Mouse (Mus musculus) adrenal gland, adult 18-20 months (tissue): ENCODE measurements around the gene Ccdc194. TPM values are rescaled to one million over a fixed set of nuclear protein-coding genes. Genes with fewer than 3 reads are reported as not detected.

Source experiments
- DNase-seq, 2 experiments: peaks; one replicate each; pipeline ENCODE4 v3.0.0; 2021 to 2022; ENCODE audit warnings: low spot score in 2 of 2
- long read RNA-seq, 2 experiments: library from polyadenylated mRNA; stranded (forward); transcript quantifications; one replicate each; pipeline ENCODE4 v2.0.0; 2021
- total RNA-seq, 2 experiments: library from RNA; stranded (reverse); gene quantifications; 1 replicate in 1 of 2; 2 replicates in 1 of 2; pipeline ENCODE4 v1.2.3; 2021

Ccdc194 gene
- total RNA-seq: not detected
- long read RNA-seq, experiment 1: 0 reads
- long read RNA-seq, experiment 2: 0 reads

GRCm38 (mm10) chr8:71525226-71526050 lies at the start of gene Ccdc194:
Gene Ccdc194, minus strand, starts transcription at chr8:71525711.
- no peak for DNase-seq

GRCm38 (mm10) chr8:71575020-71575419 lies 49.5 kb upstream of the Ccdc194 start:
- DNase-seq: no peak

GRCm38 (mm10) chr8:71574426-71574825 lies 48.9 kb upstream of the Ccdc194 start:
- no peak for DNase-seq

GRCm38 (mm10) chr8:71572847-71573633 lies 47.5 kb upstream of the Ccdc194 start:
- peak in 1 of 2 experiments; percentile 55 for DNase-seq

- DNase-seq: no peak
Observed at GRCm38 (mm10) chr8:71572077-71572476, 46.6 kb upstream of the Ccdc194 start.

- peak; percentile 84 to 85 for DNase-seq
Observed at GRCm38 (mm10) chr8:71570291-71570954, 44.9 kb upstream of the Ccdc194 start.

GRCm38 (mm10) chr8:71569366-71570290 lies 44.1 kb upstream of the Ccdc194 start:
- DNase-seq: peak; percentile 74 to 81

- DNase-seq: peak in 1 of 2 experiments; percentile 50
Observed at GRCm38 (mm10) chr8:71568941-71569340, 43.4 kb upstream of the Ccdc194 start.

GRCm38 (mm10) chr8:71568387-71568937 lies 43.0 kb upstream of the Ccdc194 start, which contains the start of gene Slc27a1:
Gene Slc27a1, plus strand, starts transcription at chr8:71568882.
- DNase-seq: peak; percentile 66 to 69

- DNase-seq: no peak
Observed at GRCm38 (mm10) chr8:71567587-71567986, 42.1 kb upstream of the Ccdc194 start.

- no peak for DNase-seq
Observed at GRCm38 (mm10) chr8:71566501-71566900, 41.0 kb upstream of the Ccdc194 start, which contains the start of gene Nxnl1. Gene Nxnl1, minus strand, starts transcription at chr8:71566601.

- no peak for DNase-seq
Observed at GRCm38 (mm10) chr8:71563992-71564391, 38.5 kb upstream of the Ccdc194 start.

GRCm38 (mm10) chr8:71562751-71563150 lies 37.2 kb upstream of the Ccdc194 start:
- peak; percentile 88 to 91 for DNase-seq

- DNase-seq: peak; percentile 54 to 57
Observed at GRCm38 (mm10) chr8:71561401-71561800, 35.9 kb upstream of the Ccdc194 start.

GRCm38 (mm10) chr8:71560765-71561164 lies 35.3 kb upstream of the Ccdc194 start:
- no peak for DNase-seq

GRCm38 (mm10) chr8:71560071-71560470 lies 34.6 kb upstream of the Ccdc194 start:
- DNase-seq: no peak

- peak; percentile 70 to 77 for DNase-seq
Observed at GRCm38 (mm10) chr8:71558958-71559690, 33.6 kb upstream of the Ccdc194 start.

GRCm38 (mm10) chr8:71558071-71558957 lies 32.8 kb upstream of the Ccdc194 start, which contains the start of gene Tmem221:
Gene Tmem221, minus strand, starts transcription at chr8:71558871.
- peak in 1 of 2 experiments; percentile 22 for DNase-seq
